Mouse (Mus musculus): ENCODE results near the gene Tm7sf3. TPM values are rescaled to one million over a fixed set of nuclear protein-coding genes. Genes with fewer than 3 reads are reported as not detected.

Gene Tm7sf3
- total and polyA plus RNA-seq, 2 experiments: 21.8 to 48.5 TPM

GRCm38 (mm10) chr6:146611897-146612296 is 30.7 kb downstream of the Tm7sf3 start:
- H3K4me3 ChIP-seq (ENCODE audit: insufficient read depth, low read depth, low read length): no peak overlapping the region
- H3K27ac ChIP-seq (replicated peaks; ENCODE audit: insufficient read depth, low read depth, low read length): no peak overlapping the region
- H3K4me1 ChIP-seq (ENCODE audit: control insufficient read depth, insufficient read depth, low read length): no peaks in the 10 kb centered on the region
- H3K27me3 ChIP-seq (ENCODE audit: control insufficient read depth, insufficient read depth, low read length): no peaks in the 10 kb centered on the region
- no peak for DNase-seq (ENCODE audit: extremely low read depth, low read depth, low spot score)
- TF ChIP-seq CTCF (IDR thresholded peaks at IDR 0.05; ENCODE audit: low read depth, low read length) (no peak), POLR2A (IDR thresholded peaks at IDR 0.05; ENCODE audit: extremely low read depth, insufficient read depth, low read length) (no peak)
- H3K79me2 ChIP-seq (ENCODE audit: control insufficient read depth, insufficient read depth, low read length): no peaks in the 10 kb centered on the region
- H3K36me3 ChIP-seq (ENCODE audit: control insufficient read depth, insufficient read depth, low read length): peaks cover 63% of the 10 kb centered on the region
- 94% methylated on average over 7 of the region's 7 CpGs for WGBS
- H3K9ac ChIP-seq (ENCODE audit: low read depth, low read length): no peak overlapping the region

GRCm38 (mm10) chr6:146611385-146611784 is 31.2 kb downstream of the Tm7sf3 start:
- WGBS: over 99% methylated on average over 6 of the region's 6 CpGs
- H3K4me3 ChIP-seq (ENCODE audit: insufficient read depth, low read depth, low read length): no peak overlapping the region
- no peak overlapping the region for H3K9ac ChIP-seq (ENCODE audit: low read depth, low read length)
- no peak overlapping the region for H3K27ac ChIP-seq (replicated peaks; ENCODE audit: insufficient read depth, low read depth, low read length)
- H3K27me3 ChIP-seq (ENCODE audit: control insufficient read depth, insufficient read depth, low read length): no peaks in the 10 kb centered on the region
- TF ChIP-seq CTCF (IDR thresholded peaks at IDR 0.05; ENCODE audit: low read depth, low read length): no peak
- TF ChIP-seq POLR2A (IDR thresholded peaks at IDR 0.05; ENCODE audit: extremely low read depth, insufficient read depth, low read length): no peak
- H3K79me2 ChIP-seq (ENCODE audit: control insufficient read depth, insufficient read depth, low read length): no peaks in the 10 kb centered on the region
- no peaks in the 10 kb centered on the region for H3K4me1 ChIP-seq (ENCODE audit: control insufficient read depth, insufficient read depth, low read length)
- DNase-seq (ENCODE audit: extremely low read depth, low read depth, low spot score): no peak
- peaks cover 61% of the 10 kb centered on the region for H3K36me3 ChIP-seq (ENCODE audit: control insufficient read depth, insufficient read depth, low read length)

GRCm38 (mm10) chr6:146603651-146604050 is 39.0 kb downstream of the Tm7sf3 start:
- Histone ChIP-seq H3K9ac (ENCODE audit: low read depth, low read length) (no peak overlapping the region), H3K27me3 (ENCODE audit: control insufficient read depth, insufficient read depth, low read length) (no peaks in the 10 kb centered on the region), H3K79me2 (ENCODE audit: control insufficient read depth, insufficient read depth, low read length) (no peaks in the 10 kb centered on the region), H3K27ac (replicated peaks; ENCODE audit: insufficient read depth, low read depth, low read length) (no peak overlapping the region), H3K4me3 (ENCODE audit: insufficient read depth, low read depth, low read length) (no peak overlapping the region), H3K36me3 (ENCODE audit: control insufficient read depth, insufficient read depth, low read length) (peaks cover 46% of the 10 kb centered on the region), H3K4me1 (ENCODE audit: control insufficient read depth, insufficient read depth, low read length) (no peaks in the 10 kb centered on the region)
- TF ChIP-seq CTCF (IDR thresholded peaks at IDR 0.05; ENCODE audit: low read depth, low read length): no peak
- no peak for TF ChIP-seq POLR2A (IDR thresholded peaks at IDR 0.05; ENCODE audit: extremely low read depth, insufficient read depth, low read length)
- DNase-seq (ENCODE audit: extremely low read depth, low read depth, low spot score): no peak
- 91% methylated on average over 10 of the region's 10 CpGs for WGBS

GRCm38 (mm10) chr6:146602601-146603000 is 40.0 kb downstream of the Tm7sf3 start:
- H3K4me3 ChIP-seq (ENCODE audit: insufficient read depth, low read depth, low read length): no peak overlapping the region
- DNase-seq (ENCODE audit: extremely low read depth, low read depth, low spot score): no peak
- no peaks in the 10 kb centered on the region for H3K79me2 ChIP-seq (ENCODE audit: control insufficient read depth, insufficient read depth, low read length)
- H3K9ac ChIP-seq (ENCODE audit: low read depth, low read length): no peak overlapping the region
- 91% methylated on average over 4 of the region's 4 CpGs for WGBS
- TF ChIP-seq CTCF (IDR thresholded peaks at IDR 0.05; ENCODE audit: low read depth, low read length) (no peak), POLR2A (IDR thresholded peaks at IDR 0.05; ENCODE audit: extremely low read depth, insufficient read depth, low read length) (no peak)
- peaks cover 42% of the 10 kb centered on the region for H3K36me3 ChIP-seq (ENCODE audit: control insufficient read depth, insufficient read depth, low read length)
- no peaks in the 10 kb centered on the region for H3K4me1 ChIP-seq (ENCODE audit: control insufficient read depth, insufficient read depth, low read length)
- no peaks in the 10 kb centered on the region for H3K27me3 ChIP-seq (ENCODE audit: control insufficient read depth, insufficient read depth, low read length)
- no peak overlapping the region for H3K27ac ChIP-seq (replicated peaks; ENCODE audit: insufficient read depth, low read depth, low read length)

- Histone ChIP-seq H3K9ac (ENCODE audit: low read depth, low read length) (no peak overlapping the region), H3K36me3 (ENCODE audit: control insufficient read depth, insufficient read depth, low read length) (peaks cover 31% of the 10 kb centered on the region), H3K27ac (replicated peaks; ENCODE audit: insufficient read depth, low read depth, low read length) (no peak overlapping the region), H3K79me2 (ENCODE audit: control insufficient read depth, insufficient read depth, low read length) (peaks cover 11% of the 10 kb centered on the region; the same call in 1 of the 2 replicates), H3K4me3 (ENCODE audit: insufficient read depth, low read depth, low read length) (no peak overlapping the region), H3K4me1 (ENCODE audit: control insufficient read depth, insufficient read depth, low read length) (no peaks in the 10 kb centered on the region), H3K27me3 (ENCODE audit: control insufficient read depth, insufficient read depth, low read length) (no peaks in the 10 kb centered on the region)
- DNase-seq (ENCODE audit: extremely low read depth, low read depth, low spot score): no peak
- TF ChIP-seq POLR2A (IDR thresholded peaks at IDR 0.05; ENCODE audit: extremely low read depth, insufficient read depth, low read length): no peak
- TF ChIP-seq CTCF (IDR thresholded peaks at IDR 0.05; ENCODE audit: low read depth, low read length): no peak
- 97% methylated on average over 5 of the region's 5 CpGs for WGBS
Measured at GRCm38 (mm10) chr6:146585134-146585533, 57.5 kb downstream of the Tm7sf3 start.

GRCm38 (mm10) chr6:146583366-146584046 is 59.1 kb downstream of the Tm7sf3 start:
- no peaks in the 10 kb centered on the region for H3K27me3 ChIP-seq (ENCODE audit: control insufficient read depth, insufficient read depth, low read length)
- H3K36me3 ChIP-seq (ENCODE audit: control insufficient read depth, insufficient read depth, low read length): peaks cover 17% of the 10 kb centered on the region
- H3K4me3 ChIP-seq (ENCODE audit: insufficient read depth, low read depth, low read length): no peak overlapping the region
- 88% methylated on average over 2 of the region's 2 CpGs for WGBS
- H3K79me2 ChIP-seq (ENCODE audit: control insufficient read depth, insufficient read depth, low read length): peaks cover 11% of the 10 kb centered on the region; the same call in 1 of the 2 replicates
- H3K27ac ChIP-seq (replicated peaks; ENCODE audit: insufficient read depth, low read depth, low read length): no peak overlapping the region
- H3K9ac ChIP-seq (ENCODE audit: low read depth, low read length): no peak overlapping the region
- H3K4me1 ChIP-seq (ENCODE audit: control insufficient read depth, insufficient read depth, low read length): peaks cover 7% of the 10 kb centered on the region; the same call in 1 of the 2 replicates
- no peak for TF ChIP-seq POLR2A (IDR thresholded peaks at IDR 0.05; ENCODE audit: extremely low read depth, insufficient read depth, low read length)
- TF ChIP-seq CTCF (IDR thresholded peaks at IDR 0.05; ENCODE audit: low read depth, low read length): no peak
- DNase-seq (ENCODE audit: extremely low read depth, low read depth, low spot score): no peak

Measured in liver, adult 2 months (tissue).